Comparison of ENCODE assay signal across 8 mouse cellular contexts in the genomic region with DNA sequence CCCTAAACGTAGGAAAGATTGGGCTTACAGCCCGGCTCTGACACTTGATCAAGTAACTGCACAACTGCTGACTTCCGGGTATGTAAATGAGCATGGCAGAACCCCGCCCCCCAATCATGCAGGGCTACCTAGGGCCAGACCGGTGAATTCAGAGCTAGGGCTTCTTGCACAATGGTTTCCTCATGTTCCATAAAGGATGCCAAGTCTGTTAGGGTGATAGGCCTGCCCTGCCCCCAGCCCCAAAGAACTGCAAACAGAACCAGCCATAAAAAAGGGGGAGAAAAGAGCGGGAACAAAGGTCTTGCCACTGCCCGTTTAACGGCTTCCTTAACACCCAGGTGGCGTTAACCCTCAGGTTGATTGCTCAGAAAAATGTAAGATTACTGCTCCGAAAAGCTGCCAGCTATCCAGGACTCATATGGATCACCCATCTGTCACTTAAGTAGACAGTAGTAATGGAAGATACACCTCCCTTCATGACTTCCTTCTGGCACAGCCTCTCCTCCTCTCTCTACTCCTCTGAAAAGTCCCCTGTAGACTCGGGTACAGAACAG. TPM values are rescaled to one million over a fixed set of nuclear protein-coding genes. Genes with fewer than 3 reads are reported as not detected.
A peak's percentile ranks its signal among the peaks of the same experiment; 100 is the strongest.
DNase-seq lines count a peak whose midpoint lies in the region; ATAC-seq lines count a peak whose summit lies in the region.

No protein-coding gene starts in this region.

- peaks cover 7% of the 10 kb centered on the region; the same call in 1 of the 2 replicates for H3K9me3 ChIP-seq in midbrain, embryonic 10.5 days (replicated peaks)

- ATAC-seq in cerebellum, adult (ENCODE audit: insufficient number of reproducible peaks, low FRiP score, low TSS enrichment), result no peak

- H3K27ac ChIP-seq in midbrain, embryonic 10.5 days (replicated peaks), result no peak overlapping the region

- peaks cover 6% of the 10 kb centered on the region; the same call in 1 of the 2 replicates for H3K4me1 ChIP-seq in midbrain, embryonic 10.5 days

- whole genome bisulfite sequencing in midbrain, embryonic 10.5 days, result 70% methylated on average over 11 of the region's 11 CpGs

- no peaks in the 10 kb centered on the region for H3K27me3 ChIP-seq in midbrain, embryonic 10.5 days (ENCODE audit: low read depth, poor library complexity, severe bottlenecking)

- DNase-seq in cerebellum, adult 11 months, result peak; percentile 34
- DNase-seq in 416B (ENCODE audit: low read depth), result peak; percentile 78
- peak; percentile 47 to 56 for DNase-seq in cerebellum, postnatal 25 days
- DNase-seq in kidney, postnatal 36 days, result peak; percentile 83 to 89
- DNase-seq in naive thymus-derived CD4-positive, alpha-beta T cell, adult 2 months (ENCODE audit: low read depth), result peak; percentile 76
- no peak for DNase-seq in midbrain, embryonic 10.5 days (ENCODE audit: low spot score)
- DNase-seq in layer of hippocampus, adult 9-11 months, result no peak

- H3K36me3 ChIP-seq in midbrain, embryonic 10.5 days, result no peaks in the 10 kb centered on the region

- no peak overlapping the region for H3K4me3 ChIP-seq in midbrain, embryonic 10.5 days

RNA-seq across cellular contexts. Expression of gene Vgll4, which starts 39.7 kb away (rescaled TPM):
- 70.9 and 79.7 TPM in 2 replicates for polyA plus RNA-seq in midbrain, embryonic 10.5 days (2016; fragmentation: Nextera tagmentation; extraction: Ambion mirVana)

Comparison
In these comparisons a context has a peak if more than half of its experiments do, and no peak if none do; other contexts are left out.
1. DNase-seq: peak in cerebellum, adult 11 months (single experiment), 416B (single experiment), cerebellum, postnatal 25 days (2 of 2), kidney, postnatal 36 days (2 of 2) and naive thymus-derived CD4-positive, alpha-beta T cell, adult 2 months (single experiment); none in midbrain, embryonic 10.5 days (single experiment) and layer of hippocampus, adult 9-11 months (single experiment).